Mouse (Mus musculus) liver, embryonic 14.5 days (tissue): ENCODE data around the gene Fbxl12.

ENCODE experiments used
- CTCF ChIP-seq: IDR thresholded peaks from 2 replicates; pipeline ENCODE4 v1.5.1; 2016; ENCODE audit warnings: antibody characterized with exemption, low read depth, control low read depth
- EP300 ChIP-seq: IDR thresholded peaks from 2 replicates; pipeline ENCODE4 v1.6.1; 2016; ENCODE audit warnings: antibody characterized with exemption, low read depth

GRCm38 (mm10) chr9:20606269-20606668, 38.3 kb downstream of the Fbxl12 start:
- TF ChIP-seq CTCF (no peak), EP300 (no peak)
